Mouse (Mus musculus) cortical plate, adult 2 months (tissue): ENCODE measurements around the gene Phldb3.

Experiments used
- CTCF ChIP-seq: fragments of 200-500 bp; IDR thresholded peaks from 2 replicates; pipeline ENCODE4 v1.5.1; 2011; ENCODE audit warnings: mild to moderate bottlenecking, control low read depth, low read length; ENCODE audit not compliant: insufficient read depth; ENCODE audit errors: extremely low read depth
- POLR2A ChIP-seq: fragments of 200-500 bp; IDR thresholded peaks from 2 replicates; pipeline ENCODE4 v1.6.1; 2011; ENCODE audit warnings: mild to moderate bottlenecking, low read length, control low read depth; ENCODE audit not compliant: insufficient read depth; ENCODE audit errors: extremely low read depth

DNA sequence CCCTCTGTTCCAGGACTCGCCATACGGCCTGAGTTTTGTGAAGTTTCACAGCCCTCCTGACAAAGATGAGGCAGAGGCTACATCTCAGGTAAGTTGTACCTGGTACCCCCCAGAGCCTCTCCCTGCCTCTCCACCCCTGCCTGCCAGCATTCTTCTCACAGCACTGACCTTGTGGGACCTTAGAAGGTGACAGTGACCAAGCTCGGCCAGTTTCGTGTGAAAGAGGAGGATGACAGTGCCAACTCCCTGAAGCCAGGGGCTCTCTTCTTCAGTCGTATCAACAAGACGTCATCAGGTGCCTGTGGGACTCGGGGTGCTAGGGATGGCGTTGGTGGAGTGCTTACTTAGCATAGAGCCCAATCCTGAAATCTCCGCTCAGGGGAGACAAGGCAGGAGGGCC, 44.4 kb upstream of the Phldb3 start:
- TF ChIP-seq CTCF (no peak), POLR2A (no peak)
